Mouse (Mus musculus) 416B (cell line): ENCODE measurements at regions not wholly inside any gene's neighbourhood (a gene's known extent, or its start where the extent isn't known, plus 50 kb on each side); places are given as distances from the start of the nearest gene placed in this dataset.
A peak's percentile ranks its signal among the peaks of the same experiment; 100 is the strongest.
"Not testable (repeated sequence)": the region's sequence is repeated elsewhere in the genome, so short reads cannot be mapped to it uniquely, and the experiment has no call there.

Experiments used
- DNase-seq: peaks from one replicate; pipeline ENCODE4 v3.0.0; 2011; ENCODE audit warnings: low read depth

GRCm38 (mm10) chr10:6262029-6262428, 339.8 kb upstream of the Rgs17 start:
- DNase-seq: no peak

- DNase-seq: no peak
These were observed 343.5 kb upstream of the Rgs17 start for GRCm38 (mm10) chr10:6265662-6266061.

GRCm38 (mm10) chr10:6291388-6291787, 369.2 kb upstream of the Rgs17 start:
- no peak for DNase-seq

- DNase-seq: no peak
These were observed 374.4 kb upstream of the Rgs17 start for GRCm38 (mm10) chr10:6296621-6297020.

- DNase-seq: no peak
These were observed 375.6 kb upstream of the Rgs17 start for GRCm38 (mm10) chr10:6297796-6298195.

GRCm38 (mm10) chr10:6298682-6299081, 376.5 kb upstream of the Rgs17 start:
- DNase-seq: no peak

GRCm38 (mm10) chr10:6301514-6301913, 379.3 kb upstream of the Rgs17 start:
- DNase-seq: peak; percentile 17

- DNase-seq: no peak
These were observed 387.2 kb upstream of the Rgs17 start for GRCm38 (mm10) chr10:6309351-6309750.

- DNase-seq: no peak
These were observed 416.7 kb upstream of the Oprm1 start for GRCm38 (mm10) chr10:6341572-6341971.

- DNase-seq: not testable (repeated sequence)
These were observed 409.1 kb upstream of the Oprm1 start for GRCm38 (mm10) chr10:6349216-6349615.

- DNase-seq: no peak
These were observed 392.1 kb upstream of the Oprm1 start for GRCm38 (mm10) chr10:6366182-6366581.

GRCm38 (mm10) chr10:6371666-6372065, 386.6 kb upstream of the Oprm1 start:
- no peak for DNase-seq

- not testable (repeated sequence) for DNase-seq
These were observed 340.8 kb upstream of the Oprm1 start for GRCm38 (mm10) chr10:6417336-6418105.

GRCm38 (mm10) chr10:6418234-6418633, 340.1 kb upstream of the Oprm1 start:
- not testable (repeated sequence) for DNase-seq

GRCm38 (mm10) chr10:6465824-6466223, 292.5 kb upstream of the Oprm1 start:
- no peak for DNase-seq

GRCm38 (mm10) chr10:6480350-6480749, 278.0 kb upstream of the Oprm1 start:
- no peak for DNase-seq

- no peak for DNase-seq
These were observed 269.7 kb upstream of the Oprm1 start for GRCm38 (mm10) chr10:6488605-6489004.

- DNase-seq: no peak
These were observed 265.6 kb upstream of the Oprm1 start for GRCm38 (mm10) chr10:6492694-6493093.

- DNase-seq: no peak
These were observed 263.2 kb upstream of the Oprm1 start for GRCm38 (mm10) chr10:6495081-6495480.

- peak; percentile 3 for DNase-seq
These were observed 244.0 kb upstream of the Oprm1 start for GRCm38 (mm10) chr10:6514269-6514668.

- DNase-seq: no peak
These were observed 195.8 kb upstream of the Oprm1 start for GRCm38 (mm10) chr10:6562516-6562915.

- DNase-seq: no peak
These were observed 179.7 kb upstream of the Oprm1 start for GRCm38 (mm10) chr10:6578616-6579015.

- not testable (repeated sequence) for DNase-seq
These were observed 172.5 kb upstream of the Oprm1 start for GRCm38 (mm10) chr10:6585821-6586220.

- DNase-seq: no peak
These were observed 168.1 kb upstream of the Oprm1 start for GRCm38 (mm10) chr10:6590211-6590610.
